ENCODE assay signal across 14 mouse cellular contexts in the genomic region with DNA sequence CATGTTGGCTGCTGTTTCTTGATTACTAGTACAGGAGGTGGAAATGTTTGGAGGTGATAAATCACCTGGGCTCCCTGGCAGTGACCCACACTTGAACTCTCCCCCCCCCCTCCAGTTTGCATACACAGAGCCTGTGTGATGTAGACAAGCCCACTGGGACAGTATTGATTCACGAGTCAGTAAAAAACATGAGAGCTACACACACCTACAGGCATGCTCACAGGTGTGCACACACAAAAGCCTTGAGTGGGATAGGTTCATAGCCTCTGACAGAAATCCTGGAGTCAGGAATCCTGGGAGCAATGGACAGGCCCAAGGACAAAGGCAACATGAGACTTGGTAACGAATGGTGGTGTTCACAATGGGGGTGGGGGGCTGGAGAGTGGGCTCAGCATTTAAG. TPM values are rescaled to one million over a fixed set of nuclear protein-coding genes. Genes with fewer than 3 reads are reported as not detected.
DNase-seq lines count a peak whose midpoint lies in the region; ATAC-seq and TF ChIP-seq lines count a peak whose summit lies in the region.
"Had no signal": no experiment of that assay in that cellular context is flagged by ENCODE, and none has a peak within 500 bp of the region (broad histone marks: within the 10 kb centered on the region; RNA-seq: fewer than 3 reads in every experiment).

No protein-coding gene starts in this region.

- no peak overlapping the region for H3K9ac ChIP-seq in heart, embryonic 13.5 days
- no peak overlapping the region for H3K9ac ChIP-seq in kidney, postnatal 0 days (ENCODE audit: low read depth, low read length)
- H3K9ac ChIP-seq in embryonic facial prominence, embryonic 13.5 days, result no peak overlapping the region
- H3K9ac ChIP-seq in stomach, embryonic 14.5 days (replicated peaks; ENCODE audit: low read depth, low read length), result no peak overlapping the region
- H3K9ac ChIP-seq: liver, embryonic 12.5 days; midbrain, embryonic 15.5 days had no signal

- H3K27ac ChIP-seq in heart, embryonic 13.5 days (replicated peaks), result peak overlapping the region; percentile 61
- peak overlapping the region; percentile 75 for H3K27ac ChIP-seq in kidney, postnatal 0 days
- peak overlapping the region; percentile 56 for H3K27ac ChIP-seq in embryonic facial prominence, embryonic 13.5 days
- peak overlapping the region; percentile 77 for H3K27ac ChIP-seq in stomach, embryonic 14.5 days (ENCODE audit: low read length)
- no peak overlapping the region for H3K27ac ChIP-seq in thymus, adult 2 months (ENCODE audit: control insufficient read depth, insufficient read depth, low read length)
- H3K27ac ChIP-seq: liver, embryonic 12.5 days; midbrain, embryonic 15.5 days had no signal

- no peak for TF ChIP-seq CTCF in kidney, postnatal 0 days (IDR thresholded peaks at IDR 0.05; ENCODE audit: low read depth)
- TF ChIP-seq CTCF in thymus, adult 2 months (IDR thresholded peaks at IDR 0.05; ENCODE audit: borderline replicate concordance, control insufficient read depth, extremely low read depth, insufficient read depth, low read length, poor library complexity), result no peak

- H3K27me3 ChIP-seq in heart, embryonic 13.5 days (replicated peaks), result no peaks in the 10 kb centered on the region
- no peaks in the 10 kb centered on the region for H3K27me3 ChIP-seq in kidney, postnatal 0 days (ENCODE audit: insufficient read depth, low read length)
- H3K27me3 ChIP-seq in embryonic facial prominence, embryonic 13.5 days, result no peaks in the 10 kb centered on the region
- H3K27me3 ChIP-seq in stomach, embryonic 14.5 days (ENCODE audit: control insufficient read depth, insufficient read depth, low read length), result no peaks in the 10 kb centered on the region
- H3K27me3 ChIP-seq in thymus, adult 2 months (ENCODE audit: control insufficient read depth, insufficient read depth, low read length), result no peaks in the 10 kb centered on the region
- H3K27me3 ChIP-seq: liver, embryonic 12.5 days; midbrain, embryonic 15.5 days had no signal

- 70% methylated on average over 2 of the region's 2 CpGs for WGBS in heart, embryonic 13.5 days
- WGBS in kidney, postnatal 0 days, result 9% methylated on average over 2 of the region's 2 CpGs
- 74% methylated on average over 2 of the region's 2 CpGs for WGBS in embryonic facial prominence, embryonic 13.5 days
- 38% methylated on average over 2 of the region's 2 CpGs for WGBS in stomach, embryonic 14.5 days
- WGBS in thymus, adult 2 months, result 87% methylated on average over 2 of the region's 2 CpGs

- H3K4me2 ChIP-seq in heart, embryonic 13.5 days, result no peak overlapping the region
- peak overlapping the region; percentile 4; the same call in 1 of the 2 replicates for H3K4me2 ChIP-seq in kidney, postnatal 0 days (ENCODE audit: low read length)
- H3K4me2 ChIP-seq in embryonic facial prominence, embryonic 13.5 days, result peak overlapping the region; percentile 14; the same call in 1 of the 2 replicates
- H3K4me2 ChIP-seq in stomach, embryonic 14.5 days (replicated peaks; ENCODE audit: low read depth, low read length), result peak overlapping the region; percentile 8; the same call in 1 of the 2 replicates
- H3K4me2 ChIP-seq: liver, embryonic 12.5 days; midbrain, embryonic 15.5 days had no signal

- H3K4me3 ChIP-seq in heart, embryonic 13.5 days, result no peak overlapping the region
- no peak overlapping the region for H3K4me3 ChIP-seq in kidney, postnatal 0 days (replicated peaks; ENCODE audit: low read depth, low read length)
- H3K4me3 ChIP-seq in embryonic facial prominence, embryonic 13.5 days, result no peak overlapping the region
- no peak overlapping the region for H3K4me3 ChIP-seq in stomach, embryonic 14.5 days (ENCODE audit: low read depth, low read length)
- H3K4me3 ChIP-seq in thymus, adult 2 months (ENCODE audit: control insufficient read depth, insufficient read depth, low read length), result no peak overlapping the region
- H3K4me3 ChIP-seq: liver, embryonic 12.5 days; midbrain, embryonic 15.5 days had no signal

- TF ChIP-seq POLR2A in thymus, adult 2 months (IDR thresholded peaks at IDR 0.05; ENCODE audit: control insufficient read depth, extremely low read depth, insufficient read depth, low read length, poor library complexity), result no peak

- no peaks in the 10 kb centered on the region for H3K9me3 ChIP-seq in heart, embryonic 13.5 days
- no peaks in the 10 kb centered on the region for H3K9me3 ChIP-seq in kidney, postnatal 0 days (replicated peaks; ENCODE audit: low read length)
- H3K9me3 ChIP-seq in embryonic facial prominence, embryonic 13.5 days, result no peaks in the 10 kb centered on the region
- no peaks in the 10 kb centered on the region for H3K9me3 ChIP-seq in stomach, embryonic 14.5 days (ENCODE audit: control insufficient read depth, low read depth, low read length)
- H3K9me3 ChIP-seq: G1E; liver, embryonic 12.5 days; midbrain, embryonic 15.5 days had no signal

- no peaks in the 10 kb centered on the region for H3K36me3 ChIP-seq in heart, embryonic 13.5 days
- H3K36me3 ChIP-seq in kidney, postnatal 0 days (ENCODE audit: insufficient read depth, low read length), result no peaks in the 10 kb centered on the region
- peaks cover 12% of the 10 kb centered on the region for H3K36me3 ChIP-seq in embryonic facial prominence, embryonic 13.5 days
- no peaks in the 10 kb centered on the region; the same call in 1 of the 2 replicates for H3K36me3 ChIP-seq in stomach, embryonic 14.5 days (ENCODE audit: control insufficient read depth, insufficient read depth, low read length)
- H3K36me3 ChIP-seq in thymus, adult 2 months (ENCODE audit: control insufficient read depth, insufficient read depth, low read length), result no peaks in the 10 kb centered on the region
- H3K36me3 ChIP-seq: G1E; liver, embryonic 12.5 days; midbrain, embryonic 15.5 days had no signal

- no peak for DNase-seq in heart, adult 8-10 months (ENCODE audit: low spot score)
- DNase-seq in kidney, postnatal 0 days (ENCODE audit: low spot score), result no peak
- no peak for DNase-seq in kidney, postnatal 10 days
- no peak for DNase-seq in thymus, adult 2 months
- DNase-seq in layer of hippocampus, adult 8-10 months (ENCODE audit: low spot score in 2 of 2), result no peak
- DNase-seq: adrenal gland, adult 8-10 months; cerebellum, adult 9-10 months; heart, postnatal 4 days had no signal

- ATAC-seq in heart, embryonic 13.5 days (ENCODE audit: extremely low read depth, insufficient number of reproducible peaks, low FRiP score, low TSS enrichment), result no peak
- ATAC-seq in kidney, postnatal 0 days (replicated peaks; ENCODE audit: low FRiP score, low read depth), result no peak
- no peak for ATAC-seq in embryonic facial prominence, embryonic 13.5 days (ENCODE audit: insufficient number of reproducible peaks, insufficient read depth, low FRiP score, low TSS enrichment, low read depth)
- ATAC-seq in stomach, embryonic 14.5 days (ENCODE audit: insufficient number of reproducible peaks, insufficient read depth, low FRiP score, low read depth), result peak; percentile 62
- ATAC-seq: liver, embryonic 12.5 days; midbrain, embryonic 15.5 days had no signal

- H3K4me1 ChIP-seq in heart, embryonic 13.5 days, result peaks cover 71% of the 10 kb centered on the region
- H3K4me1 ChIP-seq in kidney, postnatal 0 days (replicated peaks; ENCODE audit: insufficient read depth, low read length), result peaks cover 60% of the 10 kb centered on the region
- peaks cover 87% of the 10 kb centered on the region for H3K4me1 ChIP-seq in embryonic facial prominence, embryonic 13.5 days
- H3K4me1 ChIP-seq in stomach, embryonic 14.5 days (ENCODE audit: control insufficient read depth, insufficient read depth, low read length), result peaks cover 44% of the 10 kb centered on the region
- peaks cover 3% of the 10 kb centered on the region; the same call in 1 of the 2 replicates for H3K4me1 ChIP-seq in thymus, adult 2 months (replicated peaks; ENCODE audit: control insufficient read depth, insufficient read depth, low read length)

RNA-seq across cellular contexts. Expression of a gene that starts 17.1 kb away (rescaled TPM):
- polyA plus RNA-seq in heart, embryonic 13.5 days (2015; fragmentation: Nextera tagmentation; extraction: Ambion mirVana), result 49.3 and 52.6 TPM in 2 replicates
- total RNA-seq in heart, adult 8-10 months (2022), result 1 to 10 TPM; 1.8 to 3.5 (median 2.1) TPM
- 94.0 and 103 TPM in 2 replicates for polyA plus RNA-seq in kidney, postnatal 0 days (2015; fragmentation: Nextera tagmentation; extraction: Ambion mirVana)
- 148 and 149 TPM in 2 replicates for polyA plus RNA-seq in embryonic facial prominence, embryonic 13.5 days (2015; fragmentation: Nextera tagmentation; extraction: Ambion mirVana)
- 37.6 and 45.2 TPM in 2 replicates for polyA plus RNA-seq in stomach, embryonic 14.5 days (2014; fragmentation: Nextera tagmentation; extraction: Ambion mirVana)
- 11.9 and 15.8 TPM in 2 replicates for polyA plus RNA-seq in thymus, adult 2 months (2012; rRNA removed)
- 1 to 10 TPM; 8.2 to 9.2 (median 8.9) TPM for total RNA-seq in layer of hippocampus, adult 8-10 months (2022)

RNA-seq across cellular contexts. Expression of a gene that starts 33.6 kb away (rescaled TPM):
- 18.6 and 20.5 TPM in 2 replicates for polyA plus RNA-seq in heart, embryonic 13.5 days (2015; fragmentation: Nextera tagmentation; extraction: Ambion mirVana)
- 10 to 100 TPM; 27.5 to 29.1 (median 28.5) TPM for total RNA-seq in heart, adult 8-10 months (2022)
- polyA plus RNA-seq in kidney, postnatal 0 days (2015; fragmentation: Nextera tagmentation; extraction: Ambion mirVana), result 47.6 and 50.4 TPM in 2 replicates
- polyA plus RNA-seq in embryonic facial prominence, embryonic 13.5 days (2015; fragmentation: Nextera tagmentation; extraction: Ambion mirVana), result 21.8 and 26.3 TPM in 2 replicates
- polyA plus RNA-seq in stomach, embryonic 14.5 days (2014; fragmentation: Nextera tagmentation; extraction: Ambion mirVana), result 31.0 and 32.3 TPM in 2 replicates
- polyA plus RNA-seq in thymus, adult 2 months (2012; rRNA removed), result 22.6 and 24.0 TPM in 2 replicates
- total RNA-seq in layer of hippocampus, adult 8-10 months (2022), result 10 to 100 TPM; 18.9 to 21.8 (median 21.1) TPM

RNA-seq across cellular contexts. Expression of a gene that starts 33.8 kb away (rescaled TPM):
- polyA plus RNA-seq in heart, embryonic 13.5 days (2015; fragmentation: Nextera tagmentation; extraction: Ambion mirVana), result 98.0 and 111 TPM in 2 replicates
- total RNA-seq in heart, adult 8-10 months (2022), result 100 to 1,000 TPM; 115 to 133 (median 125) TPM
- polyA plus RNA-seq in kidney, postnatal 0 days (2015; fragmentation: Nextera tagmentation; extraction: Ambion mirVana), result 144 and 157 TPM in 2 replicates
- 92.7 and 95.4 TPM in 2 replicates for polyA plus RNA-seq in embryonic facial prominence, embryonic 13.5 days (2015; fragmentation: Nextera tagmentation; extraction: Ambion mirVana)
- polyA plus RNA-seq in stomach, embryonic 14.5 days (2014; fragmentation: Nextera tagmentation; extraction: Ambion mirVana), result 99.2 and 104 TPM in 2 replicates
- polyA plus RNA-seq in thymus, adult 2 months (2012; rRNA removed), result 68.3 and 91.0 TPM in 2 replicates
- 10 to 100 TPM; 43.7 to 60.5 (median 51.2) TPM for total RNA-seq in layer of hippocampus, adult 8-10 months (2022)

RNA-seq across cellular contexts. Expression of a gene that starts 37.9 kb away (rescaled TPM):
- polyA plus RNA-seq in heart, embryonic 13.5 days (2015; fragmentation: Nextera tagmentation; extraction: Ambion mirVana), result 41.1 and 41.4 TPM in 2 replicates
- 10 to 100 TPM; 16.5 to 21.2 (median 18.7) TPM for total RNA-seq in heart, adult 8-10 months (2022)
- 29.0 and 33.3 TPM in 2 replicates for polyA plus RNA-seq in kidney, postnatal 0 days (2015; fragmentation: Nextera tagmentation; extraction: Ambion mirVana)
- polyA plus RNA-seq in embryonic facial prominence, embryonic 13.5 days (2015; fragmentation: Nextera tagmentation; extraction: Ambion mirVana), result 57.4 and 64.1 TPM in 2 replicates
- polyA plus RNA-seq in stomach, embryonic 14.5 days (2014; fragmentation: Nextera tagmentation; extraction: Ambion mirVana), result 45.9 and 47.2 TPM in 2 replicates
- polyA plus RNA-seq in thymus, adult 2 months (2012; rRNA removed), result 47.9 and 50.1 TPM in 2 replicates
- 10 to 100 TPM; 22.6 to 26.4 (median 23.4) TPM for total RNA-seq in layer of hippocampus, adult 8-10 months (2022)

RNA-seq across cellular contexts. Expression of a gene that starts 56.2 kb away (rescaled TPM):
- polyA plus RNA-seq in heart, embryonic 13.5 days (2015; fragmentation: Nextera tagmentation; extraction: Ambion mirVana), result 11.6 and 13.1 TPM in 2 replicates
- total RNA-seq in heart, adult 8-10 months (2022), result 100 to 1,000 TPM in 2 of 4 experiments, 10 to 100 TPM in 2; 84.1 to 121 (median 98.6) TPM
- polyA plus RNA-seq in kidney, postnatal 0 days (2015; fragmentation: Nextera tagmentation; extraction: Ambion mirVana), result 5.5 and 6.0 TPM in 2 replicates
- polyA plus RNA-seq in embryonic facial prominence, embryonic 13.5 days (2015; fragmentation: Nextera tagmentation; extraction: Ambion mirVana), result 6.3 and 8.9 TPM in 2 replicates
- 12.2 and 15.7 TPM in 2 replicates for polyA plus RNA-seq in stomach, embryonic 14.5 days (2014; fragmentation: Nextera tagmentation; extraction: Ambion mirVana)
- polyA plus RNA-seq in thymus, adult 2 months (2012; rRNA removed), result 297 and 310 TPM in 2 replicates
- 10 to 100 TPM; 66.2 to 84.0 (median 73.5) TPM for total RNA-seq in layer of hippocampus, adult 8-10 months (2022)
